Mouse (Mus musculus): ENCODE measurements around the gene Ralb. TPM values are rescaled to one million over a fixed set of nuclear protein-coding genes. Genes with fewer than 3 reads are reported as not detected.

Ralb gene
- total RNA-seq, 2 experiments from 2014 or later: 47.7 to 58.3 TPM

DNA sequence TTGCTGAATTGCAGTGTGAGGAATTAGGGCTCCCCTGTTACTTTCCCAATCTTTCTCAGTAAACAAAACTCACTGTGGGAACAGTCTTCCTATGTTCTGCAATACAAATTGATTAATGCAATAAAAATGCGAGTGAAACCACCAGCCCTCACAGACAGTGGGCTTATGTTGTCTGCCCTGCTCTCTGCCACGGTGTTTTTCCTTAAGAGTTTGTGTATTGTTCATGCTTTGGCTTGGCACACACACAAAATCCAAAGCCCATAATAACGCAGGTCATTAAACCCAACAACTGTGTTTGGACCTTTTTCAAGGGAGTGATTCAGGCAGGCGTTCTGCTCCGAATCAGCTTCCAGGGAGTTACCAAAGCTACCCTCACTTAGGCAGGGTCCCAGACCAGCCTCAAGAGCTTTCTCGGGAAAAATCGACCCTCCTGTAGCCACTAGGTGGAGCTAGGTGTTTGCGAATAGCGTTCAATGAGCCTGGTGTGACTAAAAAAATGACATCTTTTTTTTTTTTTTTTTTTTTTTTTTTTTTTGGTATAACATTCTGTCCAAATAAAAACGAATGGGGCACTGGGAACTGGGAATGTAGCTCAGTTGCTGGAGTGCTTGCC is 46.5 kb downstream of the Ralb start:
- peak; percentile 52 to 58 for DNase-seq (ENCODE audit: low spot score in 2 of 2)

DNA sequence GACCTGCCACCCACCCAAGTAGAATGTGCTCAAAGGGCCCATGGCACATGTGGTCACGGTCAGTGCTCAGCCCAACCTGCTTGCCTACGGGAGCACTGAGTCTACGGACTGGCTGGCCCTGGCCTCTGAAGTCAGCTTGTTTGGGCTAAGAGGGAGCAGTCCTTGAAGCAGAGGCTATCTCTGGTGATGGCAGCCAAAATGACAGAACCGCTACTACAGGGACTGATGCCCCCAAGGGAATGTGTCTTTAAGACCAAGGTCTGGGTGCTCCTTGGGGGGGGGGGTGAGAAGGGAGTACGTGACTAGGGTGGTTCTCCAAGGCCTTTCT is 47.1 kb downstream of the Ralb start:
- DNase-seq (ENCODE audit: low spot score in 2 of 2): peak in 1 of 2 experiments; percentile 14

DNA sequence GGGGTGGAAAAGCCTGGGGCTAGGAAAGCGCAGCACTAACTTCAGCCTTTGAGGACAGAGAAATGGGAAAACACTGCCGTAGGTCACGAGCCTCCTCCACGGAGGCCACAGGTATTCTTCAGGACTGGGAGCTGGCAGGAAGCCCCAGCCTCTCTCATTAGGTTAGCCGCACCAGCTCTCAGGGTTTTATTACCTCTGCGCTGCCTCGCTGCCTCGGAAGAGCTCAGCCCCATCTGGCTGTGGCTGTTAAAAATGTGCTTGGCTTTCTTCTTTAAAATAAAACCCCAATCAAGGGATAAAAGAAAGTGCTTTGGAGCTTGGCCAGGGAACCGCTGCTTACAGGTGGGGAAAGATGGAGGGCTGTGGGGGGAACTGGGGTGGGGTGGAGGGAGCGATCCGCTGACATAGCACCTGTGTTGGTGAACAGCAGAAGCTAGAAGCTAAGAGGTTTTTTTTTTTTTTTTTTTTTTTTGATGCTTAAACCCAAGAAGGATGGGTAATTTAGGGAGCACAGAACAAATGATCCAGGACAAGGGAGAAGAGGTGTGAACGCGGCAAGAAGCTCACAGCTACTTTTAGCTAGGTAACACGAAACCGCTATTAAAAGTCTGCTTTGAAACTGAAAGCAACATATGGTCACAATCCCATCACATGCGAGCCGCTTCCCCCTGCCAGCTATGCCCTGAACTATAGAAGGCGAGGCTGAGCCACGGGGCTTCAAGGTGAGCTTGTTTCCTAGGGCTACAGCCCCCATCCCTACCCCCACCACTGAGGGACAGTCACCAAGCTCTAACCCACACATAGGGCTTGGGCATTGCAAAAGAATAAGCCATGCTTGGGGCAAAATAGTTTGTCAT is 47.7 kb downstream of the Ralb start:
- DNase-seq (ENCODE audit: low spot score in 2 of 2): no peak

- no peak for DNase-seq (ENCODE audit: low spot score in 2 of 2)
Measured at GRCm38 (mm10) chr1:119453731-119454130, 50.9 kb downstream of the Ralb start.

DNA sequence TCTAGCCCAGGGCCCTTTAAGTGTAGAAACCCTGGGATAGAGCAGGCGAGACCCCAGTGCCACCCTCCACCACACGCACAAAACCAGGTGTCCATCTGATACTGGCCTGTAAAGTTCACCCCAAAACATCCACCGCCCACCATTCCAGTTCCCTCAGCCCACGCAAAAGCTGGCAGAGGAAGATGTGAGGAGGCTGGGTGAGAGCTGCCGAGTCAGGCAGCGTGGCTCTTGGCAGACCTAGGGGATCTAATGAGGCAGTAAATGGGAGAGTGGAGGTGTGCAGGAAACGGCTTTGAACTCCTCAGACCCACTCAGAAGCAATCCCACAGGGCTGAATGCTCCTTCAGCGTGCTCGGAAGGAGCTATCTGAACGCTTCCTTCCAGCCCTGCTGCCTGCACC is 53.2 kb downstream of the Ralb start:
- no peak for DNase-seq (ENCODE audit: low spot score in 2 of 2)

- no peak for DNase-seq (ENCODE audit: low spot score in 2 of 2)
Measured at GRCm38 (mm10) chr1:119450651-119451345, 53.8 kb downstream of the Ralb start.

GRCm38 (mm10) chr1:119446753-119447283 is 57.8 kb downstream of the Ralb start:
- no peak for DNase-seq (ENCODE audit: low spot score in 2 of 2)

DNA sequence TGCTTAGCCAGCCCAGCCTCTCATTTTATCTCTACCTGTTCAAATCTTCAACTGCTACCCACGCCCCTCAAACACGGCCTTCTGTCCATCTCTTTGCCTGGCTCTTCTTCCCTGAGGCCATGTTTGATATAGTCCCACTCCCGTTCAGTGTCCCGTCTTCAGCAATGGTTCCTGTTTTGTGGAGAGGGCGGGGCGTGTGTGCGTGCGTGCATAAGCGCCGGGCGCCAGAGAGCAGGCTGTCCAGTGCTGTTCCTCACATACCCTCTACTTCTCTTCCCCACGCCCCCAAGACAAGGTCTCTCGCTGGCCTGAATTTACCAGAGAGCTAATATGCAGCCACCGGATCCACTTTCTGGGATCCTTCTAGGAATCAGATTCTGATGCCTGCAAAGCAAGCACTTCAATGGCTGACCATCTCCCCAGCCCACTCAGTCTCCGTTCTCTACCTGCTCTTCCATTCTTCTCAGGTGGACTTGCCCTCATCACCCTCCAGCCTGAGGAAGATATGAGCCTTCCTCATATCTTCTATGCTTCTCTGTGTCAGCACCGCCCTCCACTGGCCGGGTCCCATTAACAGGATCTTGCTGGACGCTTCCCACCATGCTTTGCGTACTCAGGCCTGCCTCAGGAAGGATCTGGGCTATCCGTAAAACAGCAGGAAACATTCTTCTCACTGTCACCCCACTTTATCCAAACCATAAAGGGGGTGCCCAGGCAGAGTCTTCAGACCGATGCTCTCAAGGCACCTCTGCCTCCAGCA is 60.8 kb downstream of the Ralb start:
- no peak for DNase-seq (ENCODE audit: low spot score in 2 of 2)

GRCm38 (mm10) chr1:119442901-119443300 is 61.7 kb downstream of the Ralb start:
- DNase-seq (ENCODE audit: low spot score in 2 of 2): no peak

DNA sequence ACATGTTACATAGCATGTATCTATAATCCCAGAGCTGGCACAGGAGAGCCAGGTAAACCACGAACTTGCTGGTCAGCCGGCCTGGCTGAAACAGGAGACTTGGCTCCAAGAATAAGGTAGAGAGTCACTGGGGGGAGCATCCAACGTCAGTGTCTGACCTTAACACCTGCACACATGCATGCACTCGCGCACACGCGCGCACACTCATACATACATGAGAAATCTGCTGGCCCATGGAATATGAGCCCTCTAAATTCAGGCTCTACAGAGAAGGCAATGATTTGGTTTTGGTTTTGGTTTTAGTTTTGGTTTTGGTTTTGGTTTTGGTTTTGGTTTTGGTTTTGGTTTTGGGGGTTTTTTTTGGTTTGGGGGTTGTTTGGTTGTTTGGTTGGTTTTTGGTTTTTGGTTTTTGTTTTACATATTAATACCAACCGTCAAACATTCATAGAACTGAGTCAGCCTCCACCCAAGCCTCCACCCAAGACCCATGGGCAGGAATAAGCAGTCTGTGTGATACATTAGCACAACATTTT is 66.4 kb downstream of the Ralb start:
- DNase-seq (ENCODE audit: low spot score in 2 of 2): no peak

DNA sequence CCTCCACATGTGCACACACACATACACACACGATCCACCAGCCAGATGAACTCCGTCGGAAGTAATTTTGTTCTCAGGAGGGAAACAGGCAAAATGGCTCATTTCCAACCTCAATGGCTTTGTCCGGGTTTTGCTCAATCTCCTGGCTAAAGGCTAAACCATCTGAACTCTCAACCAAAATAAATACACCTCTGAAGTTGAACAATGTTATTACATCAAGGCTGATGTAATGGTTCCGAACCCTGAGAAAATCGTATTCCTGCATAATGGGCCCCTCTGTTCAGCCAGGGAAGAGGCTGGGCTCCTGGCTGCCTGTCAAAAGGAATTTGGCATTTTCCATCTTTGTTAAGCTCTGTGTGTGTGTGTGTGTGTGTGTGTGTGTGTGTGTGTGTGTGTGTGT is 67.2 kb downstream of the Ralb start:
- DNase-seq (ENCODE audit: low spot score in 2 of 2): no peak

DNA sequence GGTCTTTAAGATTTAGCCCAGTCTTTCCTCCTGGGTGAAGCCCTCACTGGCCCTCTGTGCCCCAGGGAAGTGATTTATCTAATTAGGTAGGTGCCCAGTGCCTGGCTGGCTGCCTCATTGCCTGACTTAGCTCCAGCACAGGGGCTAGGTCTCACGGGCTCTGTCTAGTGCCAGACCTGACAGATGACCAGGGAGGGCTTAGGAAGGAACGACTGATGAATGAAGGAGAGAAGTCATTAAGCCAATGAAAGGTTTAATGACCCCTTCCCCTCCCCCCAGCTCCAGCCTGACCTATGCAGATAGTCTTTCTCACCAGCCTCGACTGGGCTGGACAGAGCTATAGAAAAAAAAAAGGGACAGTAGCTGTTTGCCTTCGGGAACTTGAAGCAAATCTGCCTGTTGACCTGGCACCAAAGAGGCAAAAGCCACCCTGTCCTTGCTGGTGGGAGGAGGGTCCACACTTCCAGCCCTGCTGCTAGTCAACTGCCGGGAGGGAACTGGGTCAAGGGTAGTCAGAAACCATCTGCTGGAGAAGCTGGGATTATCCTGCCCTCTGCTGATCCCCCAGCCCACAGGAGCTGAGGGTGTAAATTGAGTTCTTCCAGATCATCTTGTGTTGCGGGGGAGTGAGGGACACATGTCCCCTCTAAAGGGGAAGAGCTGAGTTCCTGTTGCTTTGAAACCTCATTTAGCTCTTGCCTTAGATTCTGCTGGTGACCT is 80.3 kb downstream of the Ralb start:
- DNase-seq (ENCODE audit: low spot score in 2 of 2): no peak

DNA sequence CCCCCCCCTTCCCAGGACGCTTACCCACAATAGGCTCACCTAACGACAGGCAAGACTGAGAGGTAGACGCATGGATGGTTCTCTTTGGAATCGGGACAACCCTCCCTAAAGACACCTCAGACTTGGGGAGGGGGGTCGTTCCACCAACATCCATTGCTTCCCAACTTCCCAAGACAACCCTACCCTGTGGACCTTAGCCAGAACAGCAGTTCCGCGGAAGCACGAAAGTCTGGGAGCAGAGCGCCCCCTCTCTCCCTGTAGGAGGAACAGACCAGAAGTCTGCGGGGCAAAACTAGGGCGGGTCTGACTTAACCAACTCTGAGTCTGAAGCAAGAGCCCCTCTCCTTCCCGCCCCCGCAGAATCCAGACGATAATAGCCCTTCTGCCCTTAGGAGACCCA is 81.1 kb downstream of the Ralb start:
- peak; percentile 48 to 53 for DNase-seq (ENCODE audit: low spot score in 2 of 2)

- no peak for DNase-seq (ENCODE audit: low spot score in 2 of 2)
Measured at GRCm38 (mm10) chr1:119422460-119423015, 82.1 kb downstream of the Ralb start.

GRCm38 (mm10) chr1:119421576-119422421 is 82.8 kb downstream of the Ralb start, which contains the start of gene Inhbb:
Inhbb (minus strand) TSS chr1:119422248.
- peak; percentile 38 to 58 for DNase-seq (ENCODE audit: low spot score in 2 of 2)

- peak; percentile 38 to 42 for DNase-seq (ENCODE audit: low spot score in 2 of 2)
Measured at GRCm38 (mm10) chr1:119420984-119421575, 83.5 kb downstream of the Ralb start.

Measured in adrenal gland, adult 18-20 months (tissue).